Mouse (Mus musculus) cortical plate, adult 2 months (tissue): ENCODE results near the gene Ccdc13. TPM values are rescaled to one million over a fixed set of nuclear protein-coding genes. Genes with fewer than 3 reads are reported as not detected.
A peak's percentile ranks its signal among the peaks of the same experiment; 100 is the strongest.

ENCODE experiments used
- H3K27ac ChIP-seq: fragments of 200-500 bp; 2 replicates; pipeline ENCODE4 v1.5.1; 2012; ENCODE audit warnings: low read length, control low read depth, inconsistent platforms; ENCODE audit not compliant: insufficient read depth
- H3K4me1 ChIP-seq: fragments of 200-500 bp; 2 replicates; pipeline ENCODE4 v1.6.1; 2011; ENCODE audit warnings: low read length; ENCODE audit not compliant: control insufficient read depth, insufficient read depth
- H3K4me3 ChIP-seq: fragments of 200-500 bp; 2 replicates; pipeline ENCODE4 v1.5.1; 2011; ENCODE audit warnings: mild to moderate bottlenecking, low read length, control low read depth; ENCODE audit not compliant: insufficient read depth
- CTCF ChIP-seq: fragments of 200-500 bp; IDR thresholded peaks from 2 replicates; pipeline ENCODE4 v1.5.1; 2011; ENCODE audit warnings: mild to moderate bottlenecking, control low read depth, low read length; ENCODE audit not compliant: insufficient read depth; ENCODE audit errors: extremely low read depth
- POLR2A ChIP-seq: fragments of 200-500 bp; IDR thresholded peaks from 2 replicates; pipeline ENCODE4 v1.6.1; 2011; ENCODE audit warnings: mild to moderate bottlenecking, low read length, control low read depth; ENCODE audit not compliant: insufficient read depth; ENCODE audit errors: extremely low read depth
- polyA plus RNA-seq: library from polyadenylated mRNA; depleted of rRNA; stranded (reverse); fragments of >200 nt; gene quantifications from 2 replicates; pipeline ENCODE4 v1.2.3, GENCODE M21; 2012

Gene Ccdc13
- polyA plus RNA-seq, 1 experiment, result 13.4 TPM

DNA sequence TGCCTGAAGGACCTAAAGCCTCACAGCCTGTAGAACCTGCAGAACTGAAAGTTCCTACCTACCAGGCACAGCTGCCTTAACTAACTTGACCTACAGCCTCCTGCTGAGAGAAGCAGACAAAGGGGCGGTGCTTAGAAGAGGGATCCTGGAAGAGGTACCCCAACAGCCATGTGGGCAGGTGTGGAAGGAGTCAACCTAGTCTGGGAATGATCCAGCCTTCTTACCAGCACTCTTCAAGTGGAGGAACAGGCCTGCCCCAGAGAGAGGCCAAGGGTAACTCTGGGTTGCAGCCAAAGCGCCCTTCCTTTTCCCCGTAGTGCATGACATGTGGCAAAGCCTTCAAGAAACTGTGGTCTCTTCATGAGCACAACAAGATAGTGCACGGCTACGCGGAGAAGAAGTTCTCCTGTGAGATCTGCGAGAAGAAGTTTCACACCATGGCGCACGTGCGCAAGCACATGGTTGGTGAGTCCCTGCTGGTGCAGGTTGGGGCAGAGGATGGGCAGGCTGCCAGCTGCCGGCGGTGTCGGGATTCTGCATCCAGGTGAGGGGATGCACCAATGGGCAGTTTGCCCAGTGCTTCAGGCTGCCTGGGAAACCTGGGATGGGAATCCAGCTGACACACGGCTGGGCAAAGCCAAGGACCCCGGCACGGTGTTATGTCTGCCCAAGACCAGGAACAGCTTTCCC lies 74.0 kb downstream of the Ccdc13 start:
- H3K4me3 ChIP-seq, result no peak overlapping the region
- H3K4me1 ChIP-seq, result peaks cover 5% of the 10 kb centered on the region
- H3K27ac ChIP-seq, result no peak overlapping the region
- no peak for TF ChIP-seq CTCF
- no peak for TF ChIP-seq POLR2A

DNA sequence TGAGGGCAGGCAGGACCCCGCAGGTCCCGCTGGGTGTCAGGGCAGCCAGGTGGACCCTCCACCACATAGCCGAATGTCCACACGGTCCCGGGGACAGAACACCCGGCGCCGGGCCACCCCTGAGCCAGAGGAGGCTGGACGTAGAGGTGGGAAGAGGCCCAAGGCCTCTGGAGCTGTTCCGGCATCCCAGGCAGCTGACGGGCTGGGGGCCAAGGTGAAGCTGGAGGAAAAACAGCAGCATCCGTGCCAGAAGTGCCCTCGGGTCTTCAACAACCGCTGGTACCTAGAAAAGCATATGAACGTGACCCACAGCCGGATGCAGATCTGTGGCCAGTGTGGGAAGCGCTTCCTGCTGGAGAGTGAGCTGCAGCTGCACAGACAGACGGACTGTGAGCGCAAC lies 75.5 kb downstream of the Ccdc13 start:
- TF ChIP-seq POLR2A (no peak), CTCF (no peak)
- Histone ChIP-seq H3K4me1 (peaks cover 5% of the 10 kb centered on the region), H3K4me3 (no peak overlapping the region), H3K27ac (no peak overlapping the region)

DNA sequence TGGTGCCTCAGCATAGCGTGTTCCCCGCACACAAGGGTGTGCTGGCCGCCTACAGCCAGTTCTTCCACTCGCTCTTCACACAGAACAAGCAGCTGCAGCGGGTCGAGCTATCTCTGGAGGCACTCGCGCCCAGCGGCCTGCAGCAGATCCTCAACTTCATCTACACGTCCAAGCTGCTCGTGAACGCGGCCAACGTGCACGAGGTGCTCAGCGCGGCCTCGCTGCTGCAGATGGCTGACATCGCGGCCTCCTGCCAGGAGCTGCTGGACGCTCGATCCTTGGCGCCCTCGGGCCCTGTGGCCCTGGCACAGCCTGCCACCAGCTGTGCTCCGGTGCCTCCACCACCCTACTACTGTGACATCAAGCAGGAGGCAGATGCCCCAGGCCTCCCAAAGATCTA lies 76.5 kb downstream of the Ccdc13 start:
- no peak for TF ChIP-seq CTCF
- TF ChIP-seq POLR2A, result no peak
- H3K4me3 ChIP-seq, result no peak overlapping the region
- H3K27ac ChIP-seq, result no peak overlapping the region
- peaks cover 8% of the 10 kb centered on the region for H3K4me1 ChIP-seq

DNA sequence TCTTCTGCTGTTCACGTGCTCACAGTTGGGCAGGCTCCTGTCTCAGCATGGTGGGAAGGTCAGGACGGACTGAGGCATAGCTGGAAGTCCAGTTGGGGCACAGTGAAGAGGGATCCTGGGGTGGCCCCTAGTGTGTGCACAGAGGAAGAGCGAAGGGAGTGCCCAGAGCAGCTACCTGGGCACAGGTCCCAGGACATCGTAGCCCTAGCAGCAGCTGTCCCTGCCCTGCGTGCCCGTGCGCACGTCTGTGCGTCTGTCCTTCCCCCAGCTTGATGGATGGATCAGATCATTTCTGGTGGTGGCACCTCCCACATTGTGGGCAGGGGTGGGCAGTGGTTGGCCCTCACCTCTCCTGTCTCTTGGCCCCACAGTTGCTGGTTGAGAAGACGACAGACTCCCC lies 77.0 kb downstream of the Ccdc13 start:
- H3K4me1 ChIP-seq, result peaks cover 8% of the 10 kb centered on the region
- H3K4me3 ChIP-seq, result no peak overlapping the region
- TF ChIP-seq POLR2A, result no peak
- TF ChIP-seq CTCF, result no peak
- H3K27ac ChIP-seq, result no peak overlapping the region

- Histone ChIP-seq H3K4me1 (peaks cover 8% of the 10 kb centered on the region), H3K4me3 (no peak overlapping the region), H3K27ac (no peak overlapping the region)
- no peak for TF ChIP-seq CTCF
- TF ChIP-seq POLR2A, result no peak
Measured at GRCm38 (mm10) chr9:121761787-121762186, 77.5 kb downstream of the Ccdc13 start.

- TF ChIP-seq POLR2A (0 out of 2 replicates have a peak, but pooled peaks have one; percentile 6), CTCF (no peak)
- H3K27ac ChIP-seq, result peak overlapping the region; percentile 64; the same call in 1 of the 2 replicates
- H3K4me3 ChIP-seq, result peak overlapping the region; percentile 48
- peaks cover 8% of the 10 kb centered on the region for H3K4me1 ChIP-seq
Measured at GRCm38 (mm10) chr9:121761091-121761665, 78.1 kb downstream of the Ccdc13 start.

DNA sequence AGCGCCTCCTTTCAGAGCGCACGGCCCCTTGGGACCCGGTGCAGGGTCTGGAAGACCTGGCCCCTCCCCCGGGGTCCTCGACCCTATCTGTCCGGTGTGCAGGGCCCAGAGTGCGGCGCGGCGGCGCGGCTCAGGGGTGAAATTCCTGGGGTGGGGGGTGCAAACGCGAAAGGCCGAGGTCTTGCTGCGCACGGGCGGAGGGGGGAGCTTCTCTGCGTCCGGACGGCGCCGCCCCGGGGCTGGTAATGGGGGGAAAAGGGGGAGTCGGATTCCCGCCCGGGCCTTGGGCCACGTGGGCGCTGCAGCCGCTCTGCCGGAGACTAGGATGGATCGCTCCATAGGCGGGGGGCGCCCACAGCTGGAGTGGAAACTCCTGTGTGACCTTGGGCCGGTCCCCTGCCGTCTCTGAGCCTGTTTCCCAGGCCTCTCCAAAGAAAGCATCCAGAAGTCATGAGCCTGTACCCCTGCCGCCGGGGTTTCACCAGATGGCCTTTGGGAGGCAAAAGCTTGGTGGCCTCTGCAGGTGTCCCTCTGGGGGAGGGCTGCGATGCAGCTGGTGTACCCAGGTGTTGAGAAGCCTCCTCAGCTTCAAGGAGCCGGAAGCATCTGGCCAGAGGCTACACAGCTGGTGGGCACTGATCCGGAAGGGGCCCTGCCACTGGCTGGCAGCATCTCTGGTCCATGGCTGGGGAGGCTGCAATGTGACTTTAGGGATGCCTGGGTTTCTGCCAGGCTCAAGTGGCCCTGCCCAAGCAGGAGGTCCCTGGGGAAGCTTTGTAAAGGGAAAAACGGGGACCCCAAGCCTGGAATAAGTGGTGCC lies 78.8 kb downstream of the Ccdc13 start:
- peak overlapping the region; percentile 48 for H3K4me3 ChIP-seq
- peak overlapping the region; percentile 64 for H3K27ac ChIP-seq
- H3K4me1 ChIP-seq, result peaks cover 8% of the 10 kb centered on the region
- no peak for TF ChIP-seq CTCF
- no peak for TF ChIP-seq POLR2A

- Histone ChIP-seq H3K4me1 (peaks cover 7% of the 10 kb centered on the region), H3K27ac (peak within 1 kb of the TSS; percentile 96), H3K4me3 (peak within 1 kb of the TSS; percentile 48)
- TF ChIP-seq CTCF (no peak), POLR2A (peak; percentile 64)
Measured at GRCm38 (mm10) chr9:121759091-121760081, 79.9 kb downstream of the Ccdc13 start, which contains the start of gene Zfp651. TSS of gene Zfp651 (plus strand) at chr9:121759330.
